Mouse (Mus musculus) stomach, embryonic 16.5 days (tissue): Measurements from ENCODE around the gene Uhrf1. TPM values are rescaled to one million over a fixed set of nuclear protein-coding genes. Genes with fewer than 3 reads are reported as not detected.
A peak's percentile ranks its signal among the peaks of the same experiment; 100 is the strongest.

Experiments
- ATAC-seq: fragments of 200-750 bp; cut with Nextera tagmentation; 2 replicates; pipeline ENCODE4 v1.8.0; 2017; ENCODE audit warnings: moderate number of reproducible peaks, moderate TSS enrichment; ENCODE audit not compliant: insufficient read depth, low FRiP score
- H3K27ac ChIP-seq: fragments of 300-500 bp; sonication (generic); 2 replicates; pipeline ENCODE4 v1.5.1; 2014; ENCODE audit warnings: low read length
- H3K27me3 ChIP-seq: fragments of 300-500 bp; sonication (generic); 2 replicates; pipeline ENCODE4 v1.6.1; 2014; ENCODE audit warnings: low read length, control low read depth, mixed read lengths; ENCODE audit not compliant: control insufficient read depth, insufficient read depth
- H3K36me3 ChIP-seq: fragments of 300-500 bp; sonication (generic); 2 replicates; pipeline ENCODE4 v1.6.1; 2014; ENCODE audit warnings: low read length; ENCODE audit not compliant: control insufficient read depth, insufficient read depth
- H3K4me1 ChIP-seq: fragments of 300-500 bp; sonication (generic); 2 replicates; pipeline ENCODE4 v1.6.1; 2014; ENCODE audit warnings: low read length, control low read depth, mixed read lengths; ENCODE audit not compliant: control insufficient read depth, insufficient read depth
- H3K4me2 ChIP-seq: fragments of 300-500 bp; sonication (generic); 2 replicates; pipeline ENCODE4 v1.6.1; 2014; ENCODE audit warnings: low read depth, low read length, mixed read lengths
- H3K4me3 ChIP-seq: fragments of 300-500 bp; sonication (generic); replicated peaks from 2 replicates; pipeline ENCODE4 v1.5.1; 2014; ENCODE audit warnings: mild to moderate bottlenecking, low read length
- H3K9ac ChIP-seq: fragments of 300-500 bp; sonication (generic); 2 replicates; pipeline ENCODE4 v1.6.1; 2014; ENCODE audit warnings: low read length
- H3K9me3 ChIP-seq: fragments of 300-500 bp; sonication (generic); replicated peaks from 2 replicates; pipeline ENCODE4 v1.6.1; 2016; ENCODE audit warnings: low read length, control low read depth; ENCODE audit not compliant: control insufficient read depth
- WGBS: fragments of 180-500 bp; shearing (Covaris S2); extraction: QIAGEN DNeasy Blood & Tissue Kit; methylation state at CpG from one replicate; pipeline ENCODE4 v1.1.7; 2014; 5-methylcytosine and 5-hydroxymethylcytosine counted together
- polyA plus RNA-seq: library from polyadenylated mRNA; unstranded; fragments of >200 nt; fragmentation: Nextera tagmentation; extraction: Ambion mirVana; gene quantifications from 2 replicates; pipeline ENCODE4 v1.2.1, GENCODE M21; 2015

Gene Uhrf1
- polyA plus RNA-seq, 1 experiment from 2014 or later: 90.4 TPM

- peaks cover 2% of the 10 kb centered on the region; the same call in 1 of the 2 replicates for H3K36me3 ChIP-seq
- WGBS: 3% methylated on average over 16 of the region's 17 CpGs
- no peaks in the 10 kb centered on the region for H3K27me3 ChIP-seq
- H3K4me2 ChIP-seq: peak overlapping the region; percentile 65
- H3K9me3 ChIP-seq: no peaks in the 10 kb centered on the region
- peaks cover 36% of the 10 kb centered on the region for H3K4me1 ChIP-seq
- H3K4me3 ChIP-seq: peak overlapping the region; percentile 65
- H3K27ac ChIP-seq: peak overlapping the region; percentile 99
- peak overlapping the region; percentile 81 for H3K9ac ChIP-seq
- ATAC-seq: peak; percentile 92
These were observed 12.5 kb upstream of the Uhrf1 start for GRCm38 (mm10) chr17:56290388-56291170.

DNA sequence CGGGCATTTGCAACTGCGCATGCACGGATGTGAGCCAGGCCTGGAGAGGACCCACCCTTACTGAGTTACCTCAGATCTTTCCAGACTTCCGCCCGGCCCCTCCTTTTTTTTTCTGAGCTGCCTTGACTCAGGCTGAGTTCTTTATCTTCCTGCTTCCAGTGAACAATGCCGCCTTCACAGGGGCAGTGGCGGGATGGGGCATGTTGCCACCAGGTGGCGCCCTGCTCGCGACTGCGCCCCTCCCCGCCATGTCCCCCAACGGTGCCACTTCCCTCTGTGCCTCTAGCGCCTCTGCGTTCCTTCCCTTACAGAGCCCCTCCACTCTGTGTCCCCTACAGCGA is 12.0 kb upstream of the Uhrf1 start:
- Histone ChIP-seq H3K4me1 (peaks cover 36% of the 10 kb centered on the region), H3K36me3 (no peaks in the 10 kb centered on the region), H3K9me3 (no peaks in the 10 kb centered on the region), H3K4me3 (peak overlapping the region; percentile 65), H3K27me3 (no peaks in the 10 kb centered on the region), H3K9ac (peak overlapping the region; percentile 71), H3K4me2 (peak overlapping the region; percentile 65), H3K27ac (peak overlapping the region; percentile 99)
- ATAC-seq: peak; percentile 91
- WGBS: under 1% methylated on average over 16 of the region's 16 CpGs

DNA sequence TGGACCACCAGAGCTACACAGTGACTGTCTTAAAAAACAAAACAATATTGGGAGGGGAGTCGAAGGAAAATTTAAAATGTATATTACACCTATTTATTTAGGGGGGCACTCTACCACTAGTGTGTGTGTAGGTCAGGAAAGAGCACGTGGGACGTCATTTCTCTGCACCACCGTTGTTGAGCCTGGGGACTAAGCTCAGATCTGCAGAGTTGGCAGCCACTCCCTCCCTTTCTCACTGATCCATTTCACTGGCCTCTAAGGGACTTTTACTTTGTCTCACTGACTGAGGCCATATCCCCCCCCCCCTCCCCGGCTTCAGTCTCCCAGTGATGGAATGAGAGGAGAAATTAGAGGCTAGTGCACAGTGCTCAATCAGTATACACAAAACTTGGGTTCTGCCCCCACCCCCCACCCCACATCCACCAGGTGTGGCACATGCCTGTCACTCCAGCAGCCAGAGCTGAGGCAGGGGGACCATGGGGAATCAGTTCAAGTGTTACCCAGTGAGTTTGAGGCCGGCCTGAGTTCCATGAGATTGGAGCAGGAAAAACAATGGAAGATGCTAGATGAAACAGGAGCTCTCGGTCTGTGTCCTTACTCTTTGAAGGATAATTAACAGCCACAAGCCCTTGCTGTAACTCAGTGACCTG is 11.2 kb upstream of the Uhrf1 start:
- H3K9me3 ChIP-seq: no peaks in the 10 kb centered on the region
- 76% methylated on average over 7 of the region's 7 CpGs for WGBS
- H3K27ac ChIP-seq: peak overlapping the region; percentile 99
- peak overlapping the region; percentile 71 for H3K9ac ChIP-seq
- no peak overlapping the region; the same call in 1 of the 2 replicates for H3K4me2 ChIP-seq
- no peaks in the 10 kb centered on the region for H3K27me3 ChIP-seq
- no peak for ATAC-seq
- H3K4me1 ChIP-seq: peaks cover 32% of the 10 kb centered on the region
- H3K36me3 ChIP-seq: no peaks in the 10 kb centered on the region
- no peak overlapping the region for H3K4me3 ChIP-seq

DNA sequence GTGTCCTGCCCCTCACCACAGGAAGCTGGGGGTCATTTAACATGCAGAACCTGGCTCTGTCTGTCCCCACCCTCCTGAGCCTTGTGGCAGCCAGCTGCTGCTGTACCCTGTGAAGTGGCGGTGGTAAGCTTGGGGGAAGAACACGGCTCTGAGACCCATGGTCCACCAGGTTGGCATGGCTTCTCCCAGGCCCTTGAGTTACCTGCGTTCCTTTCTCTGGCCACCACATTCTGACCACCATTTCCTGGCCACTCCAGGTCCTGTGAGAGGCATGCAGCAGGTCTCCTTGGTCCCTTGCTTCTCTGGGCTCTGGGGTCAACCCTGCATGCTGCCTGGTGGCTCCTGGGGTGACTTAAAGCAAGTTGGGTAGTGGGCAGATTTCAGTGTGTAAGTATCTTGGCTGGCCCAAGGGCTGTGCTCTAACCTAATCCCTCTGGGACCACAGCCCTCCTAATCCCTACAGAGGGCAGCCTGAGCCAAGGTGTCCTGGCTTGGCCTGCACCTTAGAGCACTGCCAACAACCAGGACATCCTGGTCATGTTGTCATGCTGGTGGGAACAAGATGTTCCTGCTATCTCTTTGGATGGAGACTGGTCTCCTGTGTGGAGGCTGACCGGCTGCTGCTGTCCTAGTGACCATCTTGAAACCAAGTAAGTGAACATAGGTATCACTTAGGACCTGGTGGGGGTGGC is 10.4 kb upstream of the Uhrf1 start, which contains the start of gene Plin3:
Gene Plin3 (minus strand): TSS at position 343 of the 692 bp plus-strand sequence.
- Histone ChIP-seq H3K4me1 (peaks cover 26% of the 10 kb centered on the region), H3K9me3 (no peaks in the 10 kb centered on the region), H3K27ac (peak within 1 kb of the TSS; percentile 99), H3K9ac (peak within 1 kb of the TSS; percentile 71; the same call in 1 of the 2 replicates), H3K36me3 (no peaks in the 10 kb centered on the region), H3K4me3 (no peak within 1 kb of the TSS), H3K27me3 (no peaks in the 10 kb centered on the region), H3K4me2 (no peak within 1 kb of the TSS)
- WGBS: 90% methylated on average over 4 of the region's 4 CpGs
- no peak for ATAC-seq

DNA sequence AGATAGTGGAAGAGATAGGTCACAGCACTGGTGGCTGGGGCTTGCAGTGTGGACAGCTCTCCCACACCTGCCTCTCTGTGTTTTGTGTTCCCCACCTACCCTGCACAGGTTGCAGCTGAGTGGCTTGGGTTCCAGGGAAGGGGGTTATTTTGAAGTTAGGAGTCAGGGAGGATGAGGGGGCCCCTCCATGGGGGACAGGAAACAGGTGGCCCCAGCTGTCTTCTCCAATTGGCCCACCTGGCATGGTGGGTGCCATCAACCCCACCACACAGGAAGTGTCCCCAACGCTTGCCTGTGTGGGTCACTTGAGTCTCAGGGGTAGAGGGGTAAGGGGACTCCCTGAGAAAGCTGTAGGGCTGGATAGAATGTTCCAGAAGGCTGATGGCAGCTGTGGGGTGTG is 9.8 kb upstream of the Uhrf1 start:
- 76% methylated on average over 1 of the region's 1 CpGs for WGBS
- H3K9ac ChIP-seq: no peak overlapping the region
- H3K4me1 ChIP-seq: peaks cover 20% of the 10 kb centered on the region
- no peaks in the 10 kb centered on the region for H3K27me3 ChIP-seq
- H3K9me3 ChIP-seq: no peaks in the 10 kb centered on the region
- no peak for ATAC-seq
- no peak overlapping the region for H3K4me2 ChIP-seq
- no peak overlapping the region for H3K4me3 ChIP-seq
- no peaks in the 10 kb centered on the region for H3K36me3 ChIP-seq
- no peak overlapping the region for H3K27ac ChIP-seq

DNA sequence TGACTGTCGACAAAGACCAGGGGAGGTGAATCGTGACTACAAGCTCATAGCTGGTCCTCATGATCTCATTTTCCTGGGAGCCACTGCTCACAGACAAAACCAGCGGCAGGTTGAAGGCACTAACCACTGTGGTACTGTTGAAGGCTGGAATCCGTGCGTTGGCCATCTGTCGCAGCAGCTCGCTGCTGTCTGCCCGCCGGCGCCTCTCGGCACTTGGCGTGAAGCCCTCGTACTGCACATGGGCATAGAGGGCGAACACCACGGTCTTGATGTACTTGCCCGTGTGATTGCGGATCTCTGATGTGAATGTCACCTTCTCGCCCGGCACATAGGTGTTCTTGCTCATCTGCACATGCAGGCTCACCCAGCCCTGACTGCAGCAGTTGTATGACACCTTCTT is 8.9 kb upstream of the Uhrf1 start:
- Histone ChIP-seq H3K4me3 (no peak overlapping the region), H3K4me2 (no peak overlapping the region), H3K27me3 (no peaks in the 10 kb centered on the region), H3K9me3 (no peaks in the 10 kb centered on the region), H3K27ac (no peak overlapping the region), H3K36me3 (no peaks in the 10 kb centered on the region), H3K9ac (no peak overlapping the region), H3K4me1 (peaks cover 12% of the 10 kb centered on the region)
- WGBS: 89% methylated on average over 19 of the region's 19 CpGs
- no peak for ATAC-seq

DNA sequence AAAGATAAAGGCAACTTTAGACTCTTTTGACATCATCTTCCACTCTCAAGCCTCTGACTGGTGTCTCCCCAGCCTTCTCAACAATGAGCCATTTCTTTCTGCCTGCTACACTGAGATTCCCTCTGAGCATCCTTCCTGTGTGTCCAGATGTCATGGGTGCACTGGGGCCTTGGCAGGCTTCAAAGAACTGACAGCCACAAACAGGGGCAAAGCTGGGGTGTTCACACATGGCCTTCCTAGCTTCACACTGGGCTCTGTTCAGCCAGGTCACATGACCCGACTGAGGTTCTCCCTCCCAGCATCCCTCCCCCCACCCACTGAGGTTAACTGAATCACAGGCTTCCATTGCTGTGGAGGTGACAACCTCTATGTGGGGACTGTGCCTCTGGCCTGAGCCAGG is 6.9 kb upstream of the Uhrf1 start:
- Histone ChIP-seq H3K9me3 (no peaks in the 10 kb centered on the region), H3K9ac (no peak overlapping the region), H3K36me3 (no peaks in the 10 kb centered on the region), H3K4me2 (no peak overlapping the region), H3K4me3 (no peak overlapping the region), H3K27ac (no peak overlapping the region), H3K4me1 (peaks cover 4% of the 10 kb centered on the region), H3K27me3 (no peaks in the 10 kb centered on the region)
- ATAC-seq: no peak
- 55% methylated on average over 1 of the region's 1 CpGs for WGBS

DNA sequence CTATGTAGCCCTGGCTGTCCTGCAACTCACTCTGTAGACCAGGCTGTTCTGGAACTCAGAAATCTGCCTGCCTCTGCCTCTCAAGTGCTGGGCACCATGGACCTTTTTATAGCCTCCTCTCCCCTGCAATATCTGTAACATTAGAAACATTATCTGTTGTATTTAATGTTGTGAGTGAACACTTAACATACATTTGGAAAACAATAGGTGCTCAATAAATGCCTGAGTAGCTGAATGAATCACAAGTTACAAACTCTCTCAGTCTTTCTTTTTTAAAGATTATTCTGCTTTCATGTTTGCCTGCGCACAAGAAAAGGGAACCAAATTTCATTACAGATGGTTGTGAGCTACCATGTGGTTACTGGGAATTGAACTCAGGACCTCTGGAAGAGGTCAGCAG is 4.9 kb upstream of the Uhrf1 start:
- H3K36me3 ChIP-seq: no peaks in the 10 kb centered on the region
- no peaks in the 10 kb centered on the region for H3K9me3 ChIP-seq
- no peak overlapping the region for H3K4me3 ChIP-seq
- 95% methylated on average over 1 of the region's 1 CpGs for WGBS
- H3K4me1 ChIP-seq: peaks cover 7% of the 10 kb centered on the region
- H3K9ac ChIP-seq: no peak overlapping the region
- no peak for ATAC-seq
- H3K27ac ChIP-seq: no peak overlapping the region
- H3K27me3 ChIP-seq: no peaks in the 10 kb centered on the region
- no peak overlapping the region for H3K4me2 ChIP-seq

GRCm38 (mm10) chr17:56300186-56300585 is 2.9 kb upstream of the Uhrf1 start, which contains the start of gene Arrdc5:
Arrdc5 (minus strand) TSS chr17:56300286.
- Histone ChIP-seq H3K27me3 (no peaks in the 10 kb centered on the region), H3K9me3 (no peaks in the 10 kb centered on the region), H3K4me2 (no peak within 1 kb of the TSS), H3K9ac (no peak within 1 kb of the TSS), H3K4me3 (no peak within 1 kb of the TSS), H3K36me3 (no peaks in the 10 kb centered on the region), H3K27ac (no peak within 1 kb of the TSS), H3K4me1 (peaks cover 14% of the 10 kb centered on the region)
- no peak for ATAC-seq
- 89% methylated on average over 9 of the region's 9 CpGs for WGBS
